Mouse (Mus musculus): Measurements from ENCODE around the gene Rimkla. TPM values are rescaled to one million over a fixed set of nuclear protein-coding genes. Genes with fewer than 3 reads are reported as not detected.

Gene Rimkla
- polyA plus RNA-seq, 1 experiment from 2014 or later: 9.6 TPM

GRCm38 (mm10) chr4:119462858-119463755 lies 29.3 kb downstream of the Rimkla start:
- Histone ChIP-seq H3K9ac (ENCODE audit: low read length) (no peak overlapping the region), H3K9me3 (ENCODE audit: control insufficient read depth, low read length) (no peaks in the 10 kb centered on the region), H3K4me1 (ENCODE audit: control insufficient read depth, insufficient read depth, low read length) (0 out of 2 replicates have a peak, but pooled peaks cover 2% of the 10 kb centered on the region), H3K4me3 (ENCODE audit: low read depth, low read length) (no peak overlapping the region), H3K36me3 (ENCODE audit: control insufficient read depth, insufficient read depth, low read length) (no peaks in the 10 kb centered on the region), H3K27me3 (ENCODE audit: control insufficient read depth, insufficient read depth, low read length) (no peaks in the 10 kb centered on the region), H3K4me2 (ENCODE audit: low read depth) (no peak overlapping the region), H3K27ac (ENCODE audit: low read depth, low read length) (no peak overlapping the region)
- peak; percentile 51 for DNase-seq (ENCODE audit: low spot score)
- 59% methylated on average over 11 of the region's 11 CpGs for WGBS
- peak; percentile 41 for ATAC-seq (ENCODE audit: insufficient read depth, low FRiP score, low TSS enrichment)

GRCm38 (mm10) chr4:119462457-119462856 lies 30.0 kb downstream of the Rimkla start:
- 89% methylated on average over 3 of the region's 3 CpGs for WGBS
- Histone ChIP-seq H3K36me3 (ENCODE audit: control insufficient read depth, insufficient read depth, low read length) (no peaks in the 10 kb centered on the region), H3K27me3 (ENCODE audit: control insufficient read depth, insufficient read depth, low read length) (no peaks in the 10 kb centered on the region), H3K4me1 (ENCODE audit: control insufficient read depth, insufficient read depth, low read length) (0 out of 2 replicates have a peak, but pooled peaks cover 2% of the 10 kb centered on the region), H3K4me3 (ENCODE audit: low read depth, low read length) (no peak overlapping the region), H3K27ac (ENCODE audit: low read depth, low read length) (no peak overlapping the region), H3K9me3 (ENCODE audit: control insufficient read depth, low read length) (no peaks in the 10 kb centered on the region), H3K4me2 (ENCODE audit: low read depth) (no peak overlapping the region), H3K9ac (ENCODE audit: low read length) (no peak overlapping the region)
- no peak for DNase-seq (ENCODE audit: low spot score)
- no peak for ATAC-seq (ENCODE audit: insufficient read depth, low FRiP score, low TSS enrichment)

GRCm38 (mm10) chr4:119460728-119461141 lies 31.7 kb downstream of the Rimkla start:
- no peaks in the 10 kb centered on the region for H3K36me3 ChIP-seq (ENCODE audit: control insufficient read depth, insufficient read depth, low read length)
- DNase-seq (ENCODE audit: low spot score) (no peak), ATAC-seq (ENCODE audit: insufficient read depth, low FRiP score, low TSS enrichment) (peak; percentile 48)
- H3K4me1 ChIP-seq (ENCODE audit: control insufficient read depth, insufficient read depth, low read length): 0 out of 2 replicates have a peak, but pooled peaks cover 2% of the 10 kb centered on the region
- WGBS: 48% methylated on average over 8 of the region's 8 CpGs
- no peak overlapping the region for H3K9ac ChIP-seq (ENCODE audit: low read length)
- H3K27ac ChIP-seq (ENCODE audit: low read depth, low read length): no peak overlapping the region
- no peak overlapping the region for H3K4me3 ChIP-seq (ENCODE audit: low read depth, low read length)
- no peaks in the 10 kb centered on the region for H3K27me3 ChIP-seq (ENCODE audit: control insufficient read depth, insufficient read depth, low read length)
- H3K9me3 ChIP-seq (ENCODE audit: control insufficient read depth, low read length): no peaks in the 10 kb centered on the region
- H3K4me2 ChIP-seq (ENCODE audit: low read depth): no peak overlapping the region

- Histone ChIP-seq H3K4me1 (ENCODE audit: control insufficient read depth, insufficient read depth, low read length) (0 out of 2 replicates have a peak, but pooled peaks cover 2% of the 10 kb centered on the region), H3K27me3 (ENCODE audit: control insufficient read depth, insufficient read depth, low read length) (no peaks in the 10 kb centered on the region), H3K27ac (ENCODE audit: low read depth, low read length) (no peak overlapping the region), H3K36me3 (ENCODE audit: control insufficient read depth, insufficient read depth, low read length) (no peaks in the 10 kb centered on the region), H3K4me2 (ENCODE audit: low read depth) (no peak overlapping the region), H3K9me3 (ENCODE audit: control insufficient read depth, low read length) (no peaks in the 10 kb centered on the region), H3K4me3 (ENCODE audit: low read depth, low read length) (no peak overlapping the region), H3K9ac (ENCODE audit: low read length) (no peak overlapping the region)
- 64% methylated on average over 5 of the region's 5 CpGs for WGBS
- no peak for ATAC-seq (ENCODE audit: insufficient read depth, low FRiP score, low TSS enrichment)
- no peak for DNase-seq (ENCODE audit: low spot score)
Observed at GRCm38 (mm10) chr4:119460296-119460695, 32.1 kb downstream of the Rimkla start.

- H3K9ac ChIP-seq (ENCODE audit: low read length): no peak overlapping the region
- H3K27ac ChIP-seq (ENCODE audit: low read depth, low read length): peak overlapping the region; percentile 39; the same call in 1 of the 2 replicates
- no peaks in the 10 kb centered on the region for H3K27me3 ChIP-seq (ENCODE audit: control insufficient read depth, insufficient read depth, low read length)
- H3K4me2 ChIP-seq (ENCODE audit: low read depth): no peak overlapping the region
- H3K9me3 ChIP-seq (ENCODE audit: control insufficient read depth, low read length): no peaks in the 10 kb centered on the region
- no peak overlapping the region for H3K4me3 ChIP-seq (ENCODE audit: low read depth, low read length)
- ATAC-seq (ENCODE audit: insufficient read depth, low FRiP score, low TSS enrichment) (peak; percentile 38), DNase-seq (ENCODE audit: low spot score) (peak; percentile 57)
- no peaks in the 10 kb centered on the region for H3K36me3 ChIP-seq (ENCODE audit: control insufficient read depth, insufficient read depth, low read length)
- 25% methylated on average over 6 of the region's 6 CpGs for WGBS
- no peaks in the 10 kb centered on the region; the same call in 1 of the 2 replicates for H3K4me1 ChIP-seq (ENCODE audit: control insufficient read depth, insufficient read depth, low read length)
Observed at GRCm38 (mm10) chr4:119453533-119453932, 38.9 kb downstream of the Rimkla start.

GRCm38 (mm10) chr4:119453128-119453527 lies 39.3 kb downstream of the Rimkla start:
- no peak for DNase-seq (ENCODE audit: low spot score)
- Histone ChIP-seq H3K9ac (ENCODE audit: low read length) (no peak overlapping the region), H3K9me3 (ENCODE audit: control insufficient read depth, low read length) (no peaks in the 10 kb centered on the region), H3K27ac (ENCODE audit: low read depth, low read length) (peak overlapping the region; percentile 39; the same call in 1 of the 2 replicates), H3K4me1 (ENCODE audit: control insufficient read depth, insufficient read depth, low read length) (no peaks in the 10 kb centered on the region; the same call in 1 of the 2 replicates), H3K4me3 (ENCODE audit: low read depth, low read length) (no peak overlapping the region), H3K27me3 (ENCODE audit: control insufficient read depth, insufficient read depth, low read length) (no peaks in the 10 kb centered on the region), H3K36me3 (ENCODE audit: control insufficient read depth, insufficient read depth, low read length) (no peaks in the 10 kb centered on the region), H3K4me2 (ENCODE audit: low read depth) (no peak overlapping the region)
- ATAC-seq (ENCODE audit: insufficient read depth, low FRiP score, low TSS enrichment): no peak
- WGBS: 66% methylated on average over 5 of the region's 5 CpGs

- Histone ChIP-seq H3K27ac (ENCODE audit: low read depth, low read length) (no peak overlapping the region), H3K4me3 (ENCODE audit: low read depth, low read length) (no peak overlapping the region), H3K36me3 (ENCODE audit: control insufficient read depth, insufficient read depth, low read length) (no peaks in the 10 kb centered on the region), H3K9me3 (ENCODE audit: control insufficient read depth, low read length) (no peaks in the 10 kb centered on the region), H3K9ac (ENCODE audit: low read length) (no peak overlapping the region), H3K4me1 (ENCODE audit: control insufficient read depth, insufficient read depth, low read length) (no peaks in the 10 kb centered on the region; the same call in 1 of the 2 replicates), H3K27me3 (ENCODE audit: control insufficient read depth, insufficient read depth, low read length) (no peaks in the 10 kb centered on the region), H3K4me2 (ENCODE audit: low read depth) (no peak overlapping the region)
- ATAC-seq (ENCODE audit: insufficient read depth, low FRiP score, low TSS enrichment) (no peak), DNase-seq (ENCODE audit: low spot score) (no peak)
- 70% methylated on average over 7 of the region's 7 CpGs for WGBS
Observed at GRCm38 (mm10) chr4:119450436-119450835, 42.0 kb downstream of the Rimkla start.

- H3K4me1 ChIP-seq (ENCODE audit: control insufficient read depth, insufficient read depth, low read length): no peaks in the 10 kb centered on the region
- no peaks in the 10 kb centered on the region for H3K9me3 ChIP-seq (ENCODE audit: control insufficient read depth, low read length)
- no peaks in the 10 kb centered on the region for H3K36me3 ChIP-seq (ENCODE audit: control insufficient read depth, insufficient read depth, low read length)
- DNase-seq (ENCODE audit: low spot score): no peak
- 81% methylated on average over 3 of the region's 3 CpGs for whole genome bisulfite sequencing
- no peak overlapping the region for H3K4me2 ChIP-seq (ENCODE audit: low read depth)
- H3K4me3 ChIP-seq (ENCODE audit: low read depth, low read length): no peak overlapping the region
- ATAC-seq (ENCODE audit: insufficient read depth, low FRiP score, low TSS enrichment): no peak
- no peak overlapping the region for H3K27ac ChIP-seq (ENCODE audit: low read depth, low read length)
- H3K9ac ChIP-seq (ENCODE audit: low read length): no peak overlapping the region
- H3K27me3 ChIP-seq (ENCODE audit: control insufficient read depth, insufficient read depth, low read length): no peaks in the 10 kb centered on the region
Observed at GRCm38 (mm10) chr4:119447786-119448185, 44.6 kb downstream of the Rimkla start.

- H3K4me2 ChIP-seq (ENCODE audit: low read depth): no peak overlapping the region
- ATAC-seq (ENCODE audit: insufficient read depth, low FRiP score, low TSS enrichment) (no peak), DNase-seq (ENCODE audit: low spot score) (no peak)
- H3K36me3 ChIP-seq (ENCODE audit: control insufficient read depth, insufficient read depth, low read length): no peaks in the 10 kb centered on the region
- no peaks in the 10 kb centered on the region for H3K4me1 ChIP-seq (ENCODE audit: control insufficient read depth, insufficient read depth, low read length)
- no peak overlapping the region for H3K27ac ChIP-seq (ENCODE audit: low read depth, low read length)
- 92% methylated on average over 6 of the region's 6 CpGs for WGBS
- no peaks in the 10 kb centered on the region for H3K9me3 ChIP-seq (ENCODE audit: control insufficient read depth, low read length)
- H3K4me3 ChIP-seq (ENCODE audit: low read depth, low read length): no peak overlapping the region
- H3K9ac ChIP-seq (ENCODE audit: low read length): no peak overlapping the region
- H3K27me3 ChIP-seq (ENCODE audit: control insufficient read depth, insufficient read depth, low read length): no peaks in the 10 kb centered on the region
Observed at GRCm38 (mm10) chr4:119447261-119447660, 45.2 kb downstream of the Rimkla start.

All from neural tube, embryonic 11.5 days (tissue).